ENCODE assay signal across 9 mouse cellular contexts in the genomic region with DNA sequence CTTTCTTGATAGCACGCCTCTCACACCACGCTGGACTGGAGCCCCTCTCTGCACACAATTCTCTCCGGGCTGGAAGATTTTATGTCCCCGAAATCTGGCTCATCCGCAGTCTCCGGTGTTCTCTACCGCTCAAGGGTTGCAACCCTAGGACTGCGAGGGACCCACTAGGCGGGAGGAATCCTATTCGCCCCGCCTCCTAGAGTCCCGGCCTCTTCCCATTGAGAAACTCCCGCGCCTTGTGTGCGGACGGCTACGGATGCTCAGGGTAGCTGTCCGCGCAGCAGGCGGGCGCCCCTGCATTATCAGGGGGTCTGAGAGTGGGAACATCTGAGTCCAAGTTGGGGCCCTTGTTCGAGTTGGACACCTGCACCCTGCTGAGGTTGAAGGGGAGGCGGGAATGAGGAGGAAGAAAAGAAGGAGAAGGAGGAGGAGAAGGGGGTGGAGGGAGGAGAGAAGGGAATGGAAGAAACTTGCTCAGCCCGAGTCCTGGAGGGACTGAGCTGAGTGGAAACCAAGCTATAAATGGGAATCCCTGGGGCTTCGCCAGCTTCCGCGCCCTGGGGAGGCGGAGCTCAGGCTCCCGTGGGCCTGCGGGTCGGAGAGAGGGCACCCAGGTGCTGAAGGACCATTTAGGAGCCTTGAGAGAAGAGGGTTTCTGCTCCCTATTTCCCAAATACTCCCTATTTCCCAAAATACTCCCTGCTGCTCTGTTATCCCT. TPM values are rescaled to one million over a fixed set of nuclear protein-coding genes. Genes with fewer than 3 reads are reported as not detected.
DNase-seq lines count a peak whose midpoint lies in the region; ATAC-seq lines count a peak whose summit lies in the region.
"Had no signal": no experiment of that assay in that cellular context is flagged by ENCODE, and none has a peak within 500 bp of the region (broad histone marks: within the 10 kb centered on the region; RNA-seq: fewer than 3 reads in every experiment).

No protein-coding gene starts in this region.

- 0 out of 2 replicates have a peak overlapping the region, but pooled peaks have one; percentile 4 for H3K4me2 ChIP-seq in limb, embryonic 11.5 days (ENCODE audit: low read depth, severe bottlenecking)
- H3K4me2 ChIP-seq in forebrain, embryonic 11.5 days (ENCODE audit: low read depth, low read length, severe bottlenecking) = peak overlapping the region; percentile 38
- H3K4me2 ChIP-seq in intestine, embryonic 16.5 days (ENCODE audit: low read depth, low read length) = peak overlapping the region; percentile 28
- peak overlapping the region; percentile 46 for H3K4me2 ChIP-seq in stomach, embryonic 15.5 days

- intact Hi-C loops in left cerebral cortex, postnatal 4 days (cut with DNase I) = no loop called here

- ATAC-seq in limb, embryonic 11.5 days (ENCODE audit: insufficient number of reproducible peaks, low FRiP score, low TSS enrichment, low read depth) = no peak
- 0 out of 2 replicates have a peak, but pooled peaks have one; percentile 6 for ATAC-seq in forebrain, embryonic 11.5 days (replicated peaks; ENCODE audit: low FRiP score)
- no peak for ATAC-seq in intestine, embryonic 16.5 days
- peak; percentile 52; the same call in 1 of the 2 replicates for ATAC-seq in stomach, embryonic 15.5 days (ENCODE audit: insufficient read depth, low FRiP score, low read depth)
- ATAC-seq: activated CD4-positive, CD25-positive, alpha-beta regulatory T cell, adult 4 months had no signal

- 0 out of 2 replicates have a peak, but pooled peaks cover 3% of the 10 kb centered on the region for H3K4me1 ChIP-seq in limb, embryonic 11.5 days (ENCODE audit: control insufficient read depth, insufficient read depth, low read length)
- H3K4me1 ChIP-seq in limb, embryonic 10.5 days = peaks cover 21% of the 10 kb centered on the region
- peaks cover 14% of the 10 kb centered on the region for H3K4me1 ChIP-seq in forebrain, embryonic 11.5 days (replicated peaks; ENCODE audit: control insufficient read depth, insufficient read depth, low read length)
- peaks cover 6% of the 10 kb centered on the region; the same call in 1 of the 2 replicates for H3K4me1 ChIP-seq in intestine, embryonic 16.5 days (ENCODE audit: control insufficient read depth, insufficient read depth, low read length)
- H3K4me1 ChIP-seq in stomach, embryonic 15.5 days = peaks cover 25% of the 10 kb centered on the region

- no peak overlapping the region for H3K4me3 ChIP-seq in limb, embryonic 11.5 days (ENCODE audit: low read depth, low read length)
- H3K4me3 ChIP-seq in limb, embryonic 10.5 days = no peak overlapping the region; the same call in 1 of the 2 replicates
- H3K4me3 ChIP-seq in forebrain, embryonic 11.5 days (ENCODE audit: low read depth, low read length) = peak overlapping the region; percentile 23
- H3K4me3 ChIP-seq in intestine, embryonic 16.5 days (ENCODE audit: low read length) = peak overlapping the region; percentile 23
- H3K4me3 ChIP-seq in stomach, embryonic 15.5 days (replicated peaks) = peak overlapping the region; percentile 24

- 1% methylated on average over 31 of the region's 31 CpGs for WGBS in limb, embryonic 11.5 days
- under 1% methylated on average over 31 of the region's 31 CpGs for WGBS in limb, embryonic 10.5 days
- under 1% methylated on average over 31 of the region's 31 CpGs for WGBS in forebrain, embryonic 11.5 days
- 1% methylated on average over 31 of the region's 31 CpGs for WGBS in intestine, embryonic 16.5 days
- WGBS in stomach, embryonic 15.5 days = 1% methylated on average over 31 of the region's 31 CpGs

- DNase-seq in limb, embryonic 11.5 days (ENCODE audit: low spot score) = no peak
- no peak for DNase-seq in limb, embryonic 10.5 days (ENCODE audit: low spot score)
- DNase-seq in forebrain, embryonic 11.5 days (ENCODE audit: low spot score) = no peak
- DNase-seq in cerebellum, postnatal 4 days (ENCODE audit: low spot score in 2 of 2) = no peak
- no peak for DNase-seq in left cerebral cortex, postnatal 4 days

- no peak overlapping the region for H3K9ac ChIP-seq in limb, embryonic 11.5 days (ENCODE audit: low read length)
- H3K9ac ChIP-seq in forebrain, embryonic 11.5 days (ENCODE audit: low read length) = peak overlapping the region; percentile 31; the same call in 1 of the 2 replicates
- H3K9ac ChIP-seq in intestine, embryonic 16.5 days (ENCODE audit: low read depth, low read length) = peak overlapping the region; percentile 10; the same call in 1 of the 2 replicates
- no peak overlapping the region for H3K9ac ChIP-seq in stomach, embryonic 15.5 days

- H3K27me3 ChIP-seq in limb, embryonic 11.5 days (ENCODE audit: control insufficient read depth, insufficient read depth, low read length) = peaks cover 93% of the 10 kb centered on the region
- peaks cover 100% of the 10 kb centered on the region for H3K27me3 ChIP-seq in limb, embryonic 10.5 days (ENCODE audit: low read depth, poor library complexity, severe bottlenecking)
- peaks cover 87% of the 10 kb centered on the region for H3K27me3 ChIP-seq in forebrain, embryonic 11.5 days (ENCODE audit: control insufficient read depth, insufficient read depth, low read length)
- H3K27me3 ChIP-seq in intestine, embryonic 16.5 days (replicated peaks; ENCODE audit: control insufficient read depth, insufficient read depth, low read length) = peaks cover 90% of the 10 kb centered on the region
- H3K27me3 ChIP-seq in stomach, embryonic 15.5 days (replicated peaks) = peaks cover 95% of the 10 kb centered on the region

- H3K9me3 ChIP-seq in limb, embryonic 11.5 days (ENCODE audit: control insufficient read depth, low read length) = no peaks in the 10 kb centered on the region
- no peaks in the 10 kb centered on the region for H3K9me3 ChIP-seq in limb, embryonic 10.5 days (replicated peaks)
- no peaks in the 10 kb centered on the region for H3K9me3 ChIP-seq in forebrain, embryonic 11.5 days (ENCODE audit: control insufficient read depth, low read length)
- no peaks in the 10 kb centered on the region for H3K9me3 ChIP-seq in intestine, embryonic 16.5 days (ENCODE audit: control insufficient read depth, low read length)
- no peaks in the 10 kb centered on the region for H3K9me3 ChIP-seq in stomach, embryonic 15.5 days

- no peak overlapping the region for H3K27ac ChIP-seq in limb, embryonic 11.5 days (replicated peaks; ENCODE audit: low read depth, low read length)
- H3K27ac ChIP-seq in limb, embryonic 10.5 days = no peak overlapping the region
- no peak overlapping the region for H3K27ac ChIP-seq in forebrain, embryonic 11.5 days (ENCODE audit: low read depth, low read length)
- H3K27ac ChIP-seq in intestine, embryonic 16.5 days (ENCODE audit: low read length) = no peak overlapping the region
- H3K27ac ChIP-seq in stomach, embryonic 15.5 days = peak overlapping the region; percentile 18; the same call in 1 of the 2 replicates

- no peaks in the 10 kb centered on the region for H3K36me3 ChIP-seq in limb, embryonic 11.5 days (ENCODE audit: control insufficient read depth, insufficient read depth, low read length)
- no peaks in the 10 kb centered on the region for H3K36me3 ChIP-seq in limb, embryonic 10.5 days
- H3K36me3 ChIP-seq in forebrain, embryonic 11.5 days (ENCODE audit: control insufficient read depth, insufficient read depth, low read length) = no peaks in the 10 kb centered on the region
- no peaks in the 10 kb centered on the region for H3K36me3 ChIP-seq in intestine, embryonic 16.5 days (ENCODE audit: control insufficient read depth, insufficient read depth, low read length)
- no peaks in the 10 kb centered on the region for H3K36me3 ChIP-seq in stomach, embryonic 15.5 days

RNA-seq across cellular contexts. Expression of a gene that starts 0.4 kb away (rescaled TPM):
- polyA plus RNA-seq in limb, embryonic 11.5 days (2014; fragmentation: Nextera tagmentation; extraction: Ambion mirVana) = 0.13 TPM in 1 of 2 replicates, not detected in the other
- not detected in 2 replicates for polyA plus RNA-seq in limb, embryonic 10.5 days (2016; fragmentation: Nextera tagmentation; extraction: Ambion mirVana)
- 0.55 and 0.61 TPM in 2 replicates for polyA plus RNA-seq in forebrain, embryonic 11.5 days (2014; fragmentation: Nextera tagmentation; extraction: Ambion mirVana)
- polyA plus RNA-seq in intestine, embryonic 16.5 days (2015; fragmentation: Nextera tagmentation; extraction: Ambion mirVana) = 1.0 and 1.1 TPM in 2 replicates
- polyA plus RNA-seq in stomach, embryonic 15.5 days (2015; fragmentation: Nextera tagmentation; extraction: Ambion mirVana) = 4.7 and 6.0 TPM in 2 replicates
- total RNA-seq in left cerebral cortex, postnatal 4 days (2021) = under 1 TPM; 0.26 to 0.56 TPM
- polyA plus RNA-seq: activated CD4-positive, CD25-positive, alpha-beta regulatory T cell, adult 4 months had no signal

RNA-seq across cellular contexts. Expression of a gene that starts 1.0 kb away (rescaled TPM):
- polyA plus RNA-seq in limb, embryonic 11.5 days (2014; fragmentation: Nextera tagmentation; extraction: Ambion mirVana) = 0.15 TPM in 1 of 2 replicates, not detected in the other
- polyA plus RNA-seq in limb, embryonic 10.5 days (2016; fragmentation: Nextera tagmentation; extraction: Ambion mirVana) = not detected in 2 replicates
- 0.21 and 0.24 TPM in 2 replicates for polyA plus RNA-seq in forebrain, embryonic 11.5 days (2014; fragmentation: Nextera tagmentation; extraction: Ambion mirVana)
- 0.94 and 1.8 TPM in 2 replicates for polyA plus RNA-seq in intestine, embryonic 16.5 days (2015; fragmentation: Nextera tagmentation; extraction: Ambion mirVana)
- polyA plus RNA-seq in stomach, embryonic 15.5 days (2015; fragmentation: Nextera tagmentation; extraction: Ambion mirVana) = 3.7 and 5.7 TPM in 2 replicates
- under 1 TPM in 1 of 2 experiments, not detected in 1; 0.08 TPM for total RNA-seq in left cerebral cortex, postnatal 4 days (2021)

RNA-seq across cellular contexts. Expression of a gene that starts 11.7 kb away (rescaled TPM):
- polyA plus RNA-seq in limb, embryonic 11.5 days (2014; fragmentation: Nextera tagmentation; extraction: Ambion mirVana) = 16.6 and 18.0 TPM in 2 replicates
- 8.4 and 13.4 TPM in 2 replicates for polyA plus RNA-seq in limb, embryonic 10.5 days (2016; fragmentation: Nextera tagmentation; extraction: Ambion mirVana)
- polyA plus RNA-seq in forebrain, embryonic 11.5 days (2014; fragmentation: Nextera tagmentation; extraction: Ambion mirVana) = 99.2 and 108 TPM in 2 replicates
- polyA plus RNA-seq in intestine, embryonic 16.5 days (2015; fragmentation: Nextera tagmentation; extraction: Ambion mirVana) = 32.4 and 33.3 TPM in 2 replicates
- 38.6 and 46.5 TPM in 2 replicates for polyA plus RNA-seq in stomach, embryonic 15.5 days (2015; fragmentation: Nextera tagmentation; extraction: Ambion mirVana)
- 100 to 1,000 TPM; 739 to 767 TPM for total RNA-seq in left cerebral cortex, postnatal 4 days (2021)

RNA-seq across cellular contexts. Expression of a gene that starts 35.5 kb away (rescaled TPM):
- polyA plus RNA-seq in limb, embryonic 11.5 days (2014; fragmentation: Nextera tagmentation; extraction: Ambion mirVana) = 0.96 and 1.4 TPM in 2 replicates
- polyA plus RNA-seq in limb, embryonic 10.5 days (2016; fragmentation: Nextera tagmentation; extraction: Ambion mirVana) = 0.55 and 1.2 TPM in 2 replicates
- 1.3 and 1.6 TPM in 2 replicates for polyA plus RNA-seq in forebrain, embryonic 11.5 days (2014; fragmentation: Nextera tagmentation; extraction: Ambion mirVana)
- polyA plus RNA-seq in intestine, embryonic 16.5 days (2015; fragmentation: Nextera tagmentation; extraction: Ambion mirVana) = 2.6 TPM in 2 replicates
- 2.5 and 2.6 TPM in 2 replicates for polyA plus RNA-seq in stomach, embryonic 15.5 days (2015; fragmentation: Nextera tagmentation; extraction: Ambion mirVana)
- total RNA-seq in left cerebral cortex, postnatal 4 days (2021) = 1 to 10 TPM; 2.1 to 3.0 TPM

RNA-seq across cellular contexts. Expression of a gene that starts 36.4 kb away (rescaled TPM):
- 0.33 TPM in 1 of 2 replicates, not detected in the other for polyA plus RNA-seq in limb, embryonic 11.5 days (2014; fragmentation: Nextera tagmentation; extraction: Ambion mirVana)
- not detected in 2 replicates for polyA plus RNA-seq in limb, embryonic 10.5 days (2016; fragmentation: Nextera tagmentation; extraction: Ambion mirVana)
- polyA plus RNA-seq in forebrain, embryonic 11.5 days (2014; fragmentation: Nextera tagmentation; extraction: Ambion mirVana) = not detected in 2 replicates
- polyA plus RNA-seq in intestine, embryonic 16.5 days (2015; fragmentation: Nextera tagmentation; extraction: Ambion mirVana) = 9.9 and 13.0 TPM in 2 replicates
- 3.8 and 5.0 TPM in 2 replicates for polyA plus RNA-seq in stomach, embryonic 15.5 days (2015; fragmentation: Nextera tagmentation; extraction: Ambion mirVana)
- under 1 TPM in 1 of 2 experiments, not detected in 1; 0.66 TPM for total RNA-seq in left cerebral cortex, postnatal 4 days (2021)
- total RNA-seq: layer of hippocampus, postnatal 14 days had no signal
- polyA plus RNA-seq: activated CD4-positive, CD25-positive, alpha-beta regulatory T cell, adult 4 months had no signal

Comparison
In these comparisons a context has a peak if more than half of its experiments do, and no peak if none do; other contexts are left out.
1. ATAC-seq: peak in forebrain, embryonic 11.5 days (single experiment) and stomach, embryonic 15.5 days (single experiment); none in limb, embryonic 11.5 days (single experiment) and intestine, embryonic 16.5 days (single experiment).
2. H3K4me3 ChIP-seq: peak in forebrain, embryonic 11.5 days (single experiment), intestine, embryonic 16.5 days (single experiment) and stomach, embryonic 15.5 days (single experiment); none in limb, embryonic 11.5 days (single experiment) and limb, embryonic 10.5 days (single experiment).
3. H3K9ac ChIP-seq: peak in forebrain, embryonic 11.5 days (single experiment) and intestine, embryonic 16.5 days (single experiment); none in limb, embryonic 11.5 days (single experiment) and stomach, embryonic 15.5 days (single experiment).
4. Peak in every context shown above with its lines, with median percentiles within 50 percentile points of each other: H3K4me2 ChIP-seq.